Mouse (Mus musculus): ENCODE measurements around the gene Rnf167. TPM values are rescaled to one million over a fixed set of nuclear protein-coding genes. Genes with fewer than 3 reads are reported as not detected.

The Rnf167 gene
- polyA plus RNA-seq, 1 experiment from 2014 or later, result 93.4 TPM

DNA sequence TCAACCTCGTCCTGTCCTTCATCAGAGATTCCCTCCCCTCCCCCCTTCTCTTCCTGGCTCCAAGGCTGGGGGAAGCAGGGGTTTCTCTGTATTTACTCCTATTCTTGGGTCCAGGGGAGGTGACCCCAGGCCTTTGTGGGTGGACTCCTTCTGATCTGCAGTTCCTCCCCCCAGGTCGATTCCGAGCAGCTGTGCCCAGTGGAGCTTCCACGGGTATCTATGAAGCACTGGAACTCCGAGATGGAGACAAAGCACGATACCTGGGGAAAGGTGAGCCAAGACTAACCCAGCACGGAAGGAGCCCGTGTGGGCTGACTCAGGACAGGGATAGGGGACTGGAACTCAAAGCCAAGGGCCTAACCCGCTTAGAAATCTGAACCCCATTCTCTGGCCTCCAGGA, 11.0 kb downstream of the Rnf167 start:
- H3K4me3 ChIP-seq (replicated peaks; ENCODE audit: low read length), result no peak overlapping the region
- DNase-seq (ENCODE audit: low spot score), result no peak
- no peak overlapping the region for H3K4me2 ChIP-seq (replicated peaks)
- WGBS, result 60% methylated on average over 9 of the region's 9 CpGs
- H3K27me3 ChIP-seq (ENCODE audit: control insufficient read depth, insufficient read depth, low read length), result no peaks in the 10 kb centered on the region
- H3K4me1 ChIP-seq (replicated peaks; ENCODE audit: control insufficient read depth, insufficient read depth, low read length), result peaks cover 22% of the 10 kb centered on the region
- no peak overlapping the region for H3K9ac ChIP-seq
- no peak for ATAC-seq (ENCODE audit: low FRiP score)
- H3K36me3 ChIP-seq (replicated peaks; ENCODE audit: control insufficient read depth, insufficient read depth), result peaks cover 25% of the 10 kb centered on the region
- no peak overlapping the region for H3K27ac ChIP-seq
- H3K9me3 ChIP-seq (ENCODE audit: control insufficient read depth, low read length), result no peaks in the 10 kb centered on the region

DNA sequence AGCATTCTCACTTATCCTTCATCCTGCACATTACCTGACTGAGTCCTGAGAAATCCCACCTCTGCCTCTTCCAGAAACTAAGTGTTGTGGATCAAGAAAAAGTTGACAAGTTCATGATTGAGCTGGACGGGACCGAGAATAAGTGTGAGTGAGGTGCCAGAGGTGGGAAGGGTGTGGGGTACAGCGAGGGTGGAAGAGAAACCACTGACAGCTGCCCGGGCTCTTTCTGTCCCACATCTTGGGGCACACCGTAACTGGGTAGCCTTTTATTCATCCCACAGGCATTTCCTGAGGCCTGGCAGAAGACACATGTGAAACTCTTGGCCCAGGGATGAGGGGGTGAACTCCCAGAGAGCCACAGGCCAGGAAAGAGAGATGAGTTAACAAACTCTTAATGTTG, 11.5 kb downstream of the Rnf167 start:
- H3K4me3 ChIP-seq (replicated peaks; ENCODE audit: low read length), result no peak overlapping the region
- H3K4me2 ChIP-seq (replicated peaks), result no peak overlapping the region
- ATAC-seq (ENCODE audit: low FRiP score) (no peak), DNase-seq (ENCODE audit: low spot score) (no peak)
- H3K27me3 ChIP-seq (ENCODE audit: control insufficient read depth, insufficient read depth, low read length), result no peaks in the 10 kb centered on the region
- H3K4me1 ChIP-seq (replicated peaks; ENCODE audit: control insufficient read depth, insufficient read depth, low read length), result peaks cover 19% of the 10 kb centered on the region
- H3K27ac ChIP-seq, result no peak overlapping the region
- no peak overlapping the region for H3K9ac ChIP-seq
- no peaks in the 10 kb centered on the region for H3K9me3 ChIP-seq (ENCODE audit: control insufficient read depth, low read length)
- H3K36me3 ChIP-seq (replicated peaks; ENCODE audit: control insufficient read depth, insufficient read depth), result peaks cover 31% of the 10 kb centered on the region
- WGBS, result 90% methylated on average over 5 of the region's 5 CpGs

DNA sequence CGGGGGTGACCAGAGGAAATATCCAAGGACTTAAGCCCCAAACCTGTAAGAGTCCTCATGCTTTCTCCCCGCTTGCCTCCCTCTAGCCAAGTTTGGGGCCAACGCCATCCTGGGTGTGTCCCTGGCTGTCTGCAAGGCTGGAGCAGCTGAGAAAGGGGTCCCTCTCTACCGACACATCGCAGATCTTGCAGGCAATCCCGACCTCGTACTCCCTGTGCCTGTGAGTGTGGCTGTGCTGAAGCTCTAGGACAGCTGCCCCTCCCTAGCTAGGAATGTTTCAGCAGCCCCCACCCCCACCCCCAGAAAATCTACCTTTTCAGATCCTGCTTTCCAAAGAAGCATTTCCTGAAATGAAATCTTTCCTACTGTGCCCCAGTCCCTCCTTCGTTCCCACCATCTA, 11.9 kb downstream of the Rnf167 start:
- no peak overlapping the region for H3K9ac ChIP-seq
- WGBS, result 78% methylated on average over 8 of the region's 8 CpGs
- H3K9me3 ChIP-seq (ENCODE audit: control insufficient read depth, low read length), result no peaks in the 10 kb centered on the region
- H3K27me3 ChIP-seq (ENCODE audit: control insufficient read depth, insufficient read depth, low read length), result no peaks in the 10 kb centered on the region
- peaks cover 35% of the 10 kb centered on the region for H3K36me3 ChIP-seq (replicated peaks; ENCODE audit: control insufficient read depth, insufficient read depth)
- H3K4me1 ChIP-seq (replicated peaks; ENCODE audit: control insufficient read depth, insufficient read depth, low read length), result peaks cover 19% of the 10 kb centered on the region
- H3K4me3 ChIP-seq (replicated peaks; ENCODE audit: low read length), result no peak overlapping the region
- H3K27ac ChIP-seq, result no peak overlapping the region
- no peak for DNase-seq (ENCODE audit: low spot score)
- no peak overlapping the region for H3K4me2 ChIP-seq (replicated peaks)
- no peak for ATAC-seq (ENCODE audit: low FRiP score)

DNA sequence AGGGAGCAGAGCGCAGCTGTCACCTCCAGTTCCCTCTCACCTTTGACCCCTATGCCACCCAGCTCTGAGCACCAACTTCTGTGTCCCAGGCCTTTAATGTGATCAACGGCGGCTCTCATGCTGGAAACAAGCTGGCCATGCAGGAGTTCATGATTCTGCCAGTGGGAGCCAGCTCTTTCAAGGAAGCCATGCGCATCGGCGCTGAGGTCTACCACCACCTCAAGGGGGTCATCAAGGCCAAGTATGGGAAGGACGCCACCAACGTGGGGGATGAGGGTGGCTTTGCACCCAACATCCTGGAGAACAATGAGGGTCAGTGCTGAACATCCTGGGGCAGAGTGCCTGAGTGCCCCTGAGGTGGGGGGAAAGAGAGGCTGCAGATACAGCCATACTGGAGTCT, 13.5 kb downstream of the Rnf167 start:
- no peaks in the 10 kb centered on the region for H3K9me3 ChIP-seq (ENCODE audit: control insufficient read depth, low read length)
- peaks cover 48% of the 10 kb centered on the region for H3K36me3 ChIP-seq (replicated peaks; ENCODE audit: control insufficient read depth, insufficient read depth)
- DNase-seq (ENCODE audit: low spot score), result no peak
- WGBS, result 85% methylated on average over 8 of the region's 8 CpGs
- no peak for ATAC-seq (ENCODE audit: low FRiP score)
- no peak overlapping the region for H3K9ac ChIP-seq
- H3K4me2 ChIP-seq (replicated peaks), result no peak overlapping the region
- peaks cover 15% of the 10 kb centered on the region for H3K4me1 ChIP-seq (replicated peaks; ENCODE audit: control insufficient read depth, insufficient read depth, low read length)
- no peak overlapping the region for H3K27ac ChIP-seq
- no peak overlapping the region for H3K4me3 ChIP-seq (replicated peaks; ENCODE audit: low read length)
- no peaks in the 10 kb centered on the region for H3K27me3 ChIP-seq (ENCODE audit: control insufficient read depth, insufficient read depth, low read length)

DNA sequence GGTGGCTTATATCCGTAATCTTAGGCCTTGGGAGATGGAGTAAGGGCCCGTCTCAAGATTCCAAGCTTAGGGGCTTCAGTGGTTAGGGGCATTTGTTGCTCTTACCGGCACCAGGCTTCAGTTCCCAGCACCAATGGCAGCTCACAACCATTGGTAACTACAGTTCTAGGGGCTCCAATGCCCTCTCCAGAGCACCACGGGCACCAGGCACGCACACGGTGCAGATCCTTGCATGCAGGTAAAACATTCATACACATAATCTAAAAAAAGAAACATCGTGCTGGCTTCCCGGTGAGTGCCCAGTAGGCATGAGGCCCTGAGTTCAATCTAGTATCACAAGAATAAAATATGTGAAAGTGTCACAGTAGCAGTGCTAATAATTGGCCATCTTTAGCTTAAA, 16.1 kb downstream of the Rnf167 start:
- no peaks in the 10 kb centered on the region for H3K9me3 ChIP-seq (ENCODE audit: control insufficient read depth, low read length)
- no peaks in the 10 kb centered on the region for H3K27me3 ChIP-seq (ENCODE audit: control insufficient read depth, insufficient read depth, low read length)
- no peak overlapping the region for H3K4me2 ChIP-seq (replicated peaks)
- DNase-seq (ENCODE audit: low spot score) (no peak), ATAC-seq (ENCODE audit: low FRiP score) (no peak)
- H3K27ac ChIP-seq, result no peak overlapping the region
- peaks cover 54% of the 10 kb centered on the region for H3K36me3 ChIP-seq (replicated peaks; ENCODE audit: control insufficient read depth, insufficient read depth)
- H3K4me1 ChIP-seq (replicated peaks; ENCODE audit: control insufficient read depth, insufficient read depth, low read length), result peaks cover 6% of the 10 kb centered on the region
- no peak overlapping the region for H3K9ac ChIP-seq
- H3K4me3 ChIP-seq (replicated peaks; ENCODE audit: low read length), result no peak overlapping the region
- WGBS, result 94% methylated on average over 8 of the region's 8 CpGs

DNA sequence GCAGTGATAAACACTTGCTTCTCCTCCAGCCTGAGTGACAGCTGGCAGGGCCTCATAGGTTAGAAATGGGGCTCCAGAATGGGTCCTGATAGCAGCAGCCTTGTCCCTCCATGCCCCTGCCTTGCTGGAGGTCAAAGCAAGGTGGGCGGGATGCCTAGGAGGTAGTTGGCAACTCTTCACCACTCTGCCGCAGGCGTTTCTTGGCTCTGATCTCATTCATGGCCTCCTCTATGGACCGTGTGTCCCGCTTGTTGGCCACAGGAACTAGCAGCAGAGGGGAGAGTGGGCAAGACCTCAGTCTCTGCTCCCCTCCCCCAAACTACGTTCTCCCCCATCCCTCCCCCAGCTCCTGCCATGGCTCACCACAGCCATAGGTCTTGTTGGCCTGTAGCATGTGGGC, 16.9 kb downstream of the Rnf167 start:
- H3K27ac ChIP-seq, result no peak overlapping the region
- WGBS, result 93% methylated on average over 6 of the region's 6 CpGs
- no peaks in the 10 kb centered on the region for H3K27me3 ChIP-seq (ENCODE audit: control insufficient read depth, insufficient read depth, low read length)

DNA sequence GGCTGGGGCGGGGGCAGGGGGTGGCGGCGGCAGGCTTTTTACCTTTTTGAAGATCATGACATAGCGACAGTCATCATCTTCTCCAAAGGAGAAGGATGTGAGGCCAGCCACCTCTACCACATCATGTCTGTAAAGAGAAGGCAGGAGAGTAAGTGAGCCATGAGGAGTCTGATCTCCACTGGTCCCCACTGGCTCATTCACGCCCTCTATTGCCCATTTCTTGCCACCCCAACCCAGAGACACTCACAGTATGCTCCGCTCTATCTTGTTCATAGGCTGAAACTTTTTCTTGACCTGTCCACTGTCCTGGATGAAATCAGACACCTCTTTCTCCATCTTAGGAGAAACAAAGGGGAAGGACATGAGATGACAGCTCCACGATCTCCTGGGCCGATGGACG, 17.7 kb downstream of the Rnf167 start:
- DNase-seq (ENCODE audit: low spot score), result no peak
- 95% methylated on average over 9 of the region's 9 CpGs for WGBS
- Histone ChIP-seq H3K27me3 (ENCODE audit: control insufficient read depth, insufficient read depth, low read length) (no peaks in the 10 kb centered on the region), H3K36me3 (replicated peaks; ENCODE audit: control insufficient read depth, insufficient read depth) (peaks cover 49% of the 10 kb centered on the region), H3K4me3 (replicated peaks; ENCODE audit: low read length) (no peak overlapping the region), H3K4me1 (replicated peaks; ENCODE audit: control insufficient read depth, insufficient read depth, low read length) (peaks cover 7% of the 10 kb centered on the region), H3K27ac (no peak overlapping the region), H3K4me2 (replicated peaks) (no peak overlapping the region), H3K9me3 (ENCODE audit: control insufficient read depth, low read length) (no peaks in the 10 kb centered on the region), H3K9ac (no peak overlapping the region)
- no peak for ATAC-seq (ENCODE audit: low FRiP score)

More for the DNA sequence above, 16.9 kb downstream of the Rnf167 start:
- H3K9me3 ChIP-seq (ENCODE audit: control insufficient read depth, low read length), result no peaks in the 10 kb centered on the region
- DNase-seq (ENCODE audit: low spot score) (no peak), ATAC-seq (ENCODE audit: low FRiP score) (no peak)
- peaks cover 7% of the 10 kb centered on the region for H3K4me1 ChIP-seq (replicated peaks; ENCODE audit: control insufficient read depth, insufficient read depth, low read length)
- no peak overlapping the region for H3K9ac ChIP-seq
- no peak overlapping the region for H3K4me3 ChIP-seq (replicated peaks; ENCODE audit: low read length)
- no peak overlapping the region for H3K4me2 ChIP-seq (replicated peaks)
- H3K36me3 ChIP-seq (replicated peaks; ENCODE audit: control insufficient read depth, insufficient read depth), result peaks cover 54% of the 10 kb centered on the region

DNA sequence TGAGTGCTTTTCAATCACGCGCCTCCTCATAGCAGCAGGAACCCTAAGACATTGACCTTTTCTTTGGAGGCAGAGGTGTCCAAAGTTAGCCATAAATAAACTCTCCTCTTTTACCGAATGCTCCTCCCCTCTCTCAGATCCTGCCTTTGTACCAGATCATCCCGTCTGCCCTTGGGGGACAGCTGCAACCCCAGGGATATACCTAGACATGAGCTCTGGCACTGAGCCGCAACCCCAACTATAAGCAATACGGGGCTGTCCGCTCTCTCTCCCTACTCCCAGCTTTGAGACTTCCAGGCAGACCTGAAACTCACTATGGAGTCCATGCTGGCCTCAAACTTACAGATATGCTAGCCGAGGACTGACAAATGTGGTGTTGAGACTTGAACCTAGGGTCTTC, 19.7 kb downstream of the Rnf167 start:
- Histone ChIP-seq H3K27ac (no peak overlapping the region), H3K9me3 (ENCODE audit: control insufficient read depth, low read length) (no peaks in the 10 kb centered on the region), H3K4me1 (replicated peaks; ENCODE audit: control insufficient read depth, insufficient read depth, low read length) (peaks cover 22% of the 10 kb centered on the region), H3K36me3 (replicated peaks; ENCODE audit: control insufficient read depth, insufficient read depth) (peaks cover 49% of the 10 kb centered on the region), H3K9ac (no peak overlapping the region), H3K4me3 (replicated peaks; ENCODE audit: low read length) (no peak overlapping the region), H3K27me3 (ENCODE audit: control insufficient read depth, insufficient read depth, low read length) (no peaks in the 10 kb centered on the region), H3K4me2 (replicated peaks) (no peak overlapping the region)
- DNase-seq (ENCODE audit: low spot score) (no peak), ATAC-seq (ENCODE audit: low FRiP score) (no peak)
- 96% methylated on average over 8 of the region's 8 CpGs for WGBS

DNA sequence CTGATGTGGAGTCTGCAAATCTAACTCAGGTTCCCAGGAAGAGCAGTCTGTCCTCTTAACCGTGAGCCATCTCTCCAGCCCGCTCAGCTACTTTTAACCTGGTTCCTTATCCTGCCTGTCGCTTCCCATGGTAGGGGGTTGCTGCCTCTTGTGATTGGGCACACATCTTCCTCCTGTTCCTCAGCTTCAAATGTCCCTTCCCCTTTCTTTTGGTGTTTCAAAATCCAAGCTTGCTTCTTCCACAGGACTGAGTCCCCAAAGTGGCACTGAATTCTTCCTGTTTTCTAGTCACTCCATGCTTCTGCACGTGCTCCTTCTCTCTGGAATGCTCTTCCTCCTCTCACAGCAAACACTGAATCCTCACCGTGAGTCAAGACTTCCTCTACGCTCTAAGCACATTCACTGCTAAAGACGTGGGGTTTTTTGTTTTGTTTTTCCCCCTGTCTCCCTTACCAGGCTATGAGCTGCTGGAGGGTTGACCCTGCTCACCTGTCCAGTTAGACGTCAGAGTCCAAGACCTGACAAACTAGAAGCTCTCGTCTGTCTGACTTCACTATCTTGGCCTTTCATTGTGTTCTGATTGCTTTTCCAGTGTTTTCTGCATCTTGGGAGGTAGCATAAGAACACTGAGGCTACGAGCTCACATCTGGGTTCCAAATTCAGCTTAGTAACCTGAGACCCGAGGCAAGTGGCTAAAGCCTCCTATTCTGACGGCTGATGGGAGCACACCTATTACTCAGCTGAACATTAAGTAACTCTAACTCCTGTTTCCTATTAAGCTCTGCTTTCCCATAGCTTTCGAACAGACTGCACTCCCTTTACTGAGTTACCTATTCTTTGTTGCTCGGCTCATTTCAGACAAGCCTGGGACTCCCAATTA, 20.5 kb downstream of the Rnf167 start:
- Histone ChIP-seq H3K27me3 (ENCODE audit: control insufficient read depth, insufficient read depth, low read length) (no peaks in the 10 kb centered on the region), H3K27ac (peak overlapping the region; percentile 98), H3K4me3 (replicated peaks; ENCODE audit: low read length) (peak overlapping the region; percentile 71), H3K4me2 (replicated peaks) (peak overlapping the region; percentile 81), H3K36me3 (replicated peaks; ENCODE audit: control insufficient read depth, insufficient read depth) (peaks cover 47% of the 10 kb centered on the region), H3K9me3 (ENCODE audit: control insufficient read depth, low read length) (no peaks in the 10 kb centered on the region), H3K4me1 (replicated peaks; ENCODE audit: control insufficient read depth, insufficient read depth, low read length) (peaks cover 22% of the 10 kb centered on the region), H3K9ac (peak overlapping the region; percentile 64)
- ATAC-seq (ENCODE audit: low FRiP score) (no peak), DNase-seq (ENCODE audit: low spot score) (no peak)
- 83% methylated on average over 14 of the region's 14 CpGs for WGBS
